Mouse (Mus musculus): ENCODE measurements around the gene Zfp39. TPM values are rescaled to one million over a fixed set of nuclear protein-coding genes. Genes with fewer than 3 reads are reported as not detected.

Zfp39 gene
- total RNA-seq, 2 experiments from 2014 or later = 4.7 to 6.7 TPM

Other genes starting within 250 kb of the Zfp39 start
- not detected for gene Olfr322, start 245.4 kb downstream of the Zfp39 start, total RNA-seq (2021)
- not detected for gene Olfr320, start 223.1 kb downstream of the Zfp39 start, total RNA-seq (2021)
- not detected for gene Olfr319, start 205.1 kb downstream of the Zfp39 start, total RNA-seq (2021)
- gene Olfr318, start 180.2 kb downstream of the Zfp39 start, total RNA-seq (2021) = not detected
- not detected for gene Olfr317, start 165.0 kb downstream of the Zfp39 start, total RNA-seq (2021)
- not detected for gene Olfr316, start 151.5 kb downstream of the Zfp39 start, total RNA-seq (2021)
- gene Olfr315, start 131.0 kb downstream of the Zfp39 start, total RNA-seq (2021) = not detected
- gene Olfr314, start 121.3 kb downstream of the Zfp39 start, total RNA-seq (2021) = not detected
- 1 to 10 TPM; 2.5 to 3.3 TPM for gene Fam183b, start 102.3 kb downstream of the Zfp39 start, total RNA-seq (2021)
- gene Olfr313, start 89.2 kb downstream of the Zfp39 start, total RNA-seq (2021) = not detected
- not detected for gene Olfr312, start 75.0 kb downstream of the Zfp39 start, total RNA-seq (2021)
- not detected for gene Olfr311, start 65.0 kb downstream of the Zfp39 start, total RNA-seq (2021)
- gene Gm12258, start 57.1 kb downstream of the Zfp39 start, total RNA-seq (2021) = 1 to 10 TPM; 3.5 to 7.5 TPM
- 1 to 10 TPM; 5.5 to 8.2 TPM for gene 2810021J22Rik, start 37.0 kb downstream of the Zfp39 start, total RNA-seq (2021)
- gene Btnl10, start 13.7 kb upstream of the Zfp39 start, total RNA-seq (2021) = 1 to 10 TPM; 1.2 to 2.1 TPM
- gene Rnf187, start 34.7 kb upstream of the Zfp39 start, total RNA-seq (2021) = 100 to 1,000 TPM; 154 to 156 TPM
- 10 to 100 TPM; 23.0 to 32.1 TPM for gene Hist3h2ba, start 44.7 kb upstream of the Zfp39 start, total RNA-seq (2021)
- gene Hist3h2a, start 50.5 kb upstream of the Zfp39 start, total RNA-seq (2021) = 10 to 100 TPM; 30.8 to 37.5 TPM
- gene Trim17, start 50.5 kb upstream of the Zfp39 start, total RNA-seq (2021) = under 1 TPM; 0.09 TPM
- gene Trim11, start 73.9 kb upstream of the Zfp39 start, total RNA-seq (2021) = 10 to 100 TPM; 19.7 to 24.3 TPM
- 10 to 100 TPM; 20.0 to 75.3 TPM for gene Obscn, start 232.2 kb upstream of the Zfp39 start, total RNA-seq (2021)